Comparison of ENCODE assay signal across 17 mouse cellular contexts in the genomic region with DNA sequence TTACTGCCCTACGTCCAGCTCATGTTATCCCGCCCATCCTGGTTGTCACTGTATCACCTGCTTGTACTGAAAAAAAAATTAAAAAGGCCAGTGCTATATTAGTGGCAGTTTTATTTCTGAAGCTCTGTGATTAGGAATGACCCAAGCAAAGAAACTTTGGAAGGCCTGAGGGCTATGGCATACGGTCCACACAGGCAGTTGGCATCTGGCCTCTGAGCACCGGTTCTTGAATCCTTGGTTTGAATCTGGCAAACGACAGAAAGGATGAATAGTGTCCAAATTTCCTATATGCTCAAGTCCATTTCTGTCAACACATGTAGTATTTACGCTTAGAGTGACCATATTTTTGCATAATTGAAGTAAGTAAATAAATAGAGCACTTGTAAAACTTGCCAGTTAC.
A peak's percentile ranks its signal among the peaks of the same experiment; 100 is the strongest.
DNase-seq lines count a peak whose midpoint lies in the region; ATAC-seq lines count a peak whose summit lies in the region.
"Had no signal": no experiment of that assay in that cellular context is flagged by ENCODE, and none has a peak within 500 bp of the region (broad histone marks: within the 10 kb centered on the region; RNA-seq: fewer than 3 reads in every experiment).

No protein-coding gene starts in this region.

- peak; percentile 54 to 77 for DNase-seq in cerebellum, postnatal 10 days
- DNase-seq in cerebellum, postnatal 14 days, result peak; percentile 45 to 67
- no peak for DNase-seq in cerebellum, adult 9-11 months
- DNase-seq: adrenal gland, adult 2 months; adrenal gland, adult 8-10 months; adrenal gland, postnatal 10 days; adrenal gland, postnatal 14 days; adrenal gland, postnatal 25 days; adrenal gland, postnatal 36 days; B cell, adult 2 months; cerebellum, adult 11 months; cerebellum, adult 11-12 months; cerebellum, adult 18-20 months had no signal

- no peak for ATAC-seq in cerebellum, adult (ENCODE audit: insufficient number of reproducible peaks, low FRiP score, low TSS enrichment)
- ATAC-seq: activated CD4-positive, CD25-positive, alpha-beta regulatory T cell, adult 4 months; CD4-positive, CD25-positive, alpha-beta regulatory T cell, adult 4 months; Patski had no signal
